Mouse (Mus musculus) heart, adult 2 months (tissue): ENCODE measurements around the gene Grk5. TPM values are rescaled to one million over a fixed set of nuclear protein-coding genes. Genes with fewer than 3 reads are reported as not detected.

Source experiments
- DNase-seq, 2 experiments: peaks; one replicate each; pipeline ENCODE4 v3.0.0; 2021
- H3K27ac ChIP-seq: fragments of 200-600 bp; 2 replicates; pipeline ENCODE4 v1.8.1; 2022
- H3K27me3 ChIP-seq: fragments of 200-500 bp; 2 replicates; pipeline ENCODE4 v1.6.1; 2012; ENCODE audit warnings: mild to moderate bottlenecking, low read length, inconsistent platforms, mixed read lengths; ENCODE audit not compliant: control insufficient read depth, insufficient read depth
- H3K36me3 ChIP-seq: fragments of 200-500 bp; 2 replicates; pipeline ENCODE4 v1.6.1; 2012; ENCODE audit warnings: low read length, inconsistent platforms; ENCODE audit not compliant: control insufficient read depth, insufficient read depth
- H3K4me1 ChIP-seq: fragments of 200-500 bp; 2 replicates; pipeline ENCODE4 v1.6.1; 2011; ENCODE audit warnings: low read length; ENCODE audit not compliant: control insufficient read depth, insufficient read depth
- H3K4me3 ChIP-seq: fragments of 200-600 bp; 2 replicates; pipeline ENCODE4 v1.8.1; 2022
- H3K79me2 ChIP-seq: fragments of 200-500 bp; replicated peaks from 2 replicates; pipeline ENCODE4 v1.6.1; 2012; ENCODE audit warnings: mild to moderate bottlenecking, inconsistent platforms, low read length, moderate library complexity, mixed read lengths; ENCODE audit not compliant: control insufficient read depth, insufficient read depth
- H3K9ac ChIP-seq: fragments of 200-500 bp; 2 replicates; pipeline ENCODE4 v1.6.1; 2012; ENCODE audit warnings: low read depth, mild to moderate bottlenecking, control low read depth, inconsistent platforms, low read length, mixed read lengths
- CTCF ChIP-seq: fragments of 200-600 bp; IDR thresholded peaks from 2 replicates; pipeline ENCODE4 v1.8.1; 2022; ENCODE audit warnings: antibody characterized with exemption, mild to moderate bottlenecking, moderate library complexity
- EP300 ChIP-seq: fragments of 200-500 bp; IDR thresholded peaks from 2 replicates; pipeline ENCODE4 v1.6.1; 2011; ENCODE audit warnings: low read depth, low read length, control low read depth; ENCODE audit not compliant: insufficient read depth
- POLR2A ChIP-seq: fragments of 200-500 bp; IDR thresholded peaks from 2 replicates; pipeline ENCODE4 v1.6.1; 2011; ENCODE audit warnings: mild to moderate bottlenecking, low read depth, low read length, control low read depth; ENCODE audit not compliant: insufficient read depth
- WGBS: fragments of 180-500 bp; shearing (Covaris S2); methylation state at CpG from one replicate; pipeline ENCODE4 v1.1.7; 2018; 5-methylcytosine and 5-hydroxymethylcytosine counted together
- intact Hi-C: fragments of 180-260 bp; cut with DNase I; formaldehyde crosslinking; loops from one replicate; pipeline ENCODE4 v1.15.1; 2025
- polyA plus RNA-seq: library from polyadenylated mRNA; depleted of rRNA; stranded (reverse); fragments of >200 nt; gene quantifications from 2 replicates; pipeline ENCODE4 v1.2.3, GENCODE M21; 2012
- total RNA-seq, 2 experiments: library from RNA; stranded (reverse); gene quantifications; 2 replicates each; pipeline ENCODE4 v1.2.3; 2021

The Grk5 gene
- total and polyA plus RNA-seq, 3 experiments = 4.1 to 32.4 (median 25.1) TPM

DNA sequence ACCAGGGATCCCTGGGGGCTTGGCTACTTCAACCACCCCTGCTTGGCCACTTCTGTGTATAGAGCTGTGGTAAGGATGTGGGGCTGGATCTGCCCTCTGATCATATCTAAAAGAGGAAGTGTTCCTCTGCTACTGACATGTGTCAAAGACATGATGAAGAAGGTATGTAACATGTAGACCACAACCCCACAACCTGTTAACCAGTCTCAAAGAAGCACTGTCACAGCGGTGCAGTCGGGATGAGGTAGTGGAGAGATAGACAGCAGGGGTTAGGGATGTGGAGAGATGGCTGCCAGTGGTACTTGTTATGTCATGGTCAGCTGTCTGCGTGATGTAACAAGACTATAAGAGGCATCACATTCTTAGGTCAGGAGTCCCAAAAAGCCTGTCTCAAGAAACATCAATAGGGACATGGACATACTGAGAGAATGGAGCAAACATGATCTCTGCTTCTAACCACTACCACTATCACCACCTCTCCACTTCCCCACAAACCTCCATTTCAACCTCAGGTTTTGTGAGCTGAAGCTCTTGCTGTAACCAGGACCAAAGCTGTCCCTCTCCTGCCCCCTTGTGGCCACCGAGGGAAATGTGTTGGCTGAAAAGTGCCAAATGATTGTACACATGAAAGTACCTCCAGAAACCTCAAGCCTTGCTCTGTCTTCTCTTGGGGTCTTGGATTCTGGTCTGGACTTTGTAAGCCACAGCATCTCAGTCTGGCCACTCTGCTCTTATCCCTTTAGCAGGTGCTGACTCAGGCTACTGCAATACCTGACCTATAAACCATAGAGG, 194.8 kb downstream of the Grk5 start:
- Histone ChIP-seq H3K36me3 (no peaks in the 10 kb centered on the region), H3K4me3 (no peak overlapping the region), H3K9ac (no peak overlapping the region), H3K27me3 (no peaks in the 10 kb centered on the region), H3K4me1 (peaks cover 2% of the 10 kb centered on the region; the same call in 1 of the 2 replicates), H3K79me2 (no peaks in the 10 kb centered on the region), H3K27ac (no peak overlapping the region)
- 41% methylated on average over 4 of the region's 4 CpGs for WGBS
- TF ChIP-seq POLR2A = no peak
- peak; percentile 97 for TF ChIP-seq CTCF
- TF ChIP-seq EP300 = peak; percentile 97
- intact Hi-C loops = loop anchor here (1.0 kb wide), 1 partner anchor 195 kb away; the partner anchor contains the start of gene Grk5
- peak; percentile 86 to 91 for DNase-seq

DNA sequence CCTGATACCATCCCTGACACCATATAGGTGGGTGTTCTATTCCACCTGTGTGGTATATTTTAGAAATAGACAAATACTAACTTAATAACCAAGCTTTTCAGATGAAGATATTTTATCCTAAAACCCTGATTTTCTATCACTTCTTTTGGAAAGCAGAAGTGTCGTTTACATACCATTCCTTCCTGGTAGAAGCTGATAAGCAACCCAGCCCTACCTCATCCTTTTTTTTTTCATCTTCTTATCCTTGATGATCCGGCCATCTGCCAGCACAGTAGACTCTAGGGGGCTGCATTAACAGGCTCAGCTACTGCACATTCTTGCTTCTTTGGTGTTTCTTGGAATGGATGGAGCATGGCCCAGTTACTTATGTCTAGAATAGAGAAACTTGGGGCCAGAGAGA, 195.7 kb downstream of the Grk5 start:
- Histone ChIP-seq H3K27me3 (no peaks in the 10 kb centered on the region), H3K79me2 (no peaks in the 10 kb centered on the region), H3K27ac (no peak overlapping the region), H3K36me3 (no peaks in the 10 kb centered on the region), H3K4me3 (no peak overlapping the region), H3K4me1 (no peaks in the 10 kb centered on the region; the same call in 1 of the 2 replicates), H3K9ac (no peak overlapping the region)
- intact Hi-C loops = loop anchor here (1.0 kb wide), 1 partner anchor 202 kb away; no protein-coding TSS in a partner anchor
- TF ChIP-seq CTCF = no peak
- no peak for TF ChIP-seq EP300
- no peak for TF ChIP-seq POLR2A
- 70% methylated on average over 2 of the region's 2 CpGs for WGBS
- no peak for DNase-seq

DNA sequence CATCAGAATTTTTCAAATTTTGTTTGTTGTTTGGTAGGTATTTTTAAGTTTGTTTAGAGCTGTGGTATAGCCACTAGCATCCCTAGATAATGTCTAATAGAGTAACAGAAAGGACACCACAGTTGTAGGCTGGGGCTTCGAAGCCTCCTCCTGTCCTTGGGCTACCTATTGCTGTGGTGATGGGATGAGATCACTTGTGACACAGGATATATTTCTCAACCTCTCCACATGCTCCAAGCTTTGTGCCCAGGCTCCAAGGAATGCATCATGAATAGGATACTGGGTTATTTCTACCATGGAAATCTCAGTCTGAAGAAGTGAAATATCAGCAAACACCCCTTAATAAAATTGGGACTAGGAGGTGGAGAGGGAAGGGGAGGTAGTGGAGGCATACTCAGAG, 198.2 kb downstream of the Grk5 start:
- TF ChIP-seq EP300 = no peak
- no peak for TF ChIP-seq CTCF
- no peak for TF ChIP-seq POLR2A
- Histone ChIP-seq H3K27ac (no peak overlapping the region), H3K4me3 (no peak overlapping the region), H3K9ac (no peak overlapping the region), H3K79me2 (no peaks in the 10 kb centered on the region), H3K4me1 (no peaks in the 10 kb centered on the region; the same call in 1 of the 2 replicates), H3K36me3 (no peaks in the 10 kb centered on the region), H3K27me3 (no peaks in the 10 kb centered on the region)
- intact Hi-C loops = no loop called here
- WGBS = 100% methylated on average over 1 of the region's 1 CpGs
- DNase-seq = no peak

DNA sequence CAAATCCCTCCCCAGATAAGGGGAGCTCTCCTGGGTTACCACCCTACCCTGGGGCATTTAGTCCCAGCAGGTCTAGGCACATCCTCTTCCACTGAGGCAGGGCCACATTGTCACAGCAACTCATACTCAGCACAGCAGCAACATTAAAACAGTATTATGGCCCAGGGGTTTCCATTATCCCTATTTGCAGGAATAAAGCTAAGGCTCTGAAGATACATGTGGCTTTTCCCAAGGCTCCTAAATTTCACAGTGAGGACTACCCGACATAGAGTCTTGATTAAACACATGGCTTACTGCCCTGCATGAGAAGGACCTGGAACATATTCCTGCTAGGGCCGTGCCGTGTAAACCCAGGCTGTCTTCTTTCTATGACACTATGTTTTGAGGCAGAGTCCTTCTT, 199.5 kb downstream of the Grk5 start:
- no peak for DNase-seq
- intact Hi-C loops = no loop called here
- Histone ChIP-seq H3K4me1 (no peaks in the 10 kb centered on the region; the same call in 1 of the 2 replicates), H3K79me2 (no peaks in the 10 kb centered on the region), H3K4me3 (no peak overlapping the region), H3K27me3 (no peaks in the 10 kb centered on the region), H3K27ac (no peak overlapping the region), H3K9ac (no peak overlapping the region), H3K36me3 (no peaks in the 10 kb centered on the region)
- TF ChIP-seq POLR2A = no peak
- 93% methylated on average over 3 of the region's 3 CpGs for WGBS

DNA sequence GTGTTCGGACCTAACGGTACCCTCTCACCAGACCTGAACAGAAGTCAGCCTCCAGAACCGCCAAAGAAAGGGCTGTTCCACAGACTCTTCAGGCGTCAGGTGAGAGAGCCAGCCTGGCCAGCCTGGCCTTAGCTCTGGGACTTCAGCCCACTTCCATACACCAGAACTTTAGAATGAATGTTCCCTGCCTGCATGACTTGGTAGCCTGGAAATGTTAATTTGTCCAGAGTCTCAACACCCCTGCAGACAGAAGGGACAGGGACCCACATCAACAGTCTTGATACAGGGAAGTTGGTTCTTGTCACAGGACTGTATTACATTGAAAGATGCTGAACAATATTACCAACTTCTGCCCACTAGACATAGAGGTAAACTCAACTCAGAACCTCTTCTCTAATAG, 201.0 kb downstream of the Grk5 start:
- Histone ChIP-seq H3K27ac (no peak overlapping the region), H3K9ac (no peak overlapping the region), H3K27me3 (no peaks in the 10 kb centered on the region), H3K79me2 (no peaks in the 10 kb centered on the region), H3K36me3 (no peaks in the 10 kb centered on the region), H3K4me3 (no peak overlapping the region), H3K4me1 (no peaks in the 10 kb centered on the region)
- no peak for TF ChIP-seq CTCF
- 94% methylated on average over 4 of the region's 4 CpGs for WGBS
- intact Hi-C loops = no loop called here
- DNase-seq = no peak

DNA sequence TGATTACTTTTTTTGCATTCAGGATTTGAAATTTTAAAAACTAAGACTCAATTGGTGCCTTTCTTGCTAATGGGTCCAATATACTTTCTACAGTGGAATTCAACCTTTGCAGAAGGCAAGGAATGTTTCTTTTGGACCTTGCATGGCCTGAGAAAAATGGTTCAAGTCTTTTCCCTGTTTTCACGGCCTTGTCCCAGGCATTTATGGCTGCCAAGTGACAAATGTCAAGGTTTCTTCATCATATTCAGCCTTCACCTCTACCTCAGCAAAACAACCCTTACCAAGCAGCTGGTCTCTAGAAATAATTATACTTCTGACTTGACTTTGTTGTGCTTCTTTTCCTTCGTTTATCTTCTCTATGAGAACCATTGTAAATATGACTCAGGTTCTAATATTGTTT, 207.2 kb downstream of the Grk5 start:
- Histone ChIP-seq H3K4me1 (peaks cover 1% of the 10 kb centered on the region; the same call in 1 of the 2 replicates), H3K79me2 (no peaks in the 10 kb centered on the region), H3K27ac (no peak overlapping the region), H3K27me3 (no peaks in the 10 kb centered on the region), H3K36me3 (no peaks in the 10 kb centered on the region; the same call in 1 of the 2 replicates), H3K9ac (no peak overlapping the region), H3K4me3 (no peak overlapping the region)
- 81% methylated on average over 2 of the region's 2 CpGs for WGBS
- DNase-seq = no peak
- TF ChIP-seq EP300 (no peak), CTCF (no peak), POLR2A (no peak)
- intact Hi-C loops = loop anchor here (2.0 kb wide), 1 partner anchor 258 kb away; no protein-coding TSS in a partner anchor
